Mouse (Mus musculus): ENCODE data around the gene Rpl23.

GRCm38 (mm10) chr11:97824168-97824567 lies 41.9 kb upstream of the Rpl23 start:
- TF ChIP-seq POLR2A (IDR thresholded peaks at IDR 0.05; ENCODE audit: borderline replicate concordance, low read depth, low read length) (no peak), CTCF (IDR thresholded peaks at IDR 0.05; ENCODE audit: low read depth, low read length) (no peak)

Data from bone marrow macrophage, adult 2 months (primary cell).